Mouse (Mus musculus) heart, postnatal 36 days (tissue): ENCODE measurements around the gene Plpp1. TPM values are rescaled to one million over a fixed set of nuclear protein-coding genes. Genes with fewer than 3 reads are reported as not detected.

Experiments
- DNase-seq, 2 experiments: peaks; one replicate each; pipeline ENCODE4 v3.0.0; 2021 to 2022
- intact Hi-C: fragments of 180-260 bp; cut with DNase I; formaldehyde crosslinking; loops from one replicate; pipeline ENCODE4 v1.15.1; 2025
- total RNA-seq, 2 experiments: library from RNA; stranded (reverse); gene quantifications; 2 replicates each; pipeline ENCODE4 v1.2.3; 2021

Plpp1 gene
- total RNA-seq, 2 experiments from 2014 or later: 54.6 to 63.8 TPM

- intact Hi-C loops: no loop called here
- peak in 1 of 2 experiments; percentile 34 for DNase-seq
Observed at GRCm38 (mm10) chr13:112771447-112772208, 29.0 kb upstream of the Plpp1 start.

DNA sequence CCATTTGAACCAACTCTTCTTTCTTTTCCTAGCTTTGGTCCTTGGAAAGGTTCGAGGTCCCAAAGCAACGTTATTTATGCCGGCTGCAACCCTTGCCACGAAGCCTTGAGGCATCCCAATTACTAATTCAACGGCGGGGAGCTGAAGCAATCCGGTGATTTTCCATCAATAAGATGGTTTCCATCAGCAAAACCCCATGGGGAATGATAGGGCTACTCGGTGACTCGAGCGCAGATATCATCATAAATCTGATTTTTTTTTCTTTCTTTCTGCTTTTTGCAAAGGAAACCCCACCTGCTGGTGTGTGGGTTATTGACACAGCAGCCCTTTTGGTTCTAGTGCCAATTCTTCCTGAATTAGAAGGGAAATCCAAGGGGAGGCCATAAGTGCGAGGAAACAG lies 28.3 kb upstream of the Plpp1 start:
- DNase-seq: no peak
- intact Hi-C loops: no loop called here

GRCm38 (mm10) chr13:112772861-112773260 lies 27.7 kb upstream of the Plpp1 start:
- intact Hi-C loops: no loop called here
- DNase-seq: no peak

DNA sequence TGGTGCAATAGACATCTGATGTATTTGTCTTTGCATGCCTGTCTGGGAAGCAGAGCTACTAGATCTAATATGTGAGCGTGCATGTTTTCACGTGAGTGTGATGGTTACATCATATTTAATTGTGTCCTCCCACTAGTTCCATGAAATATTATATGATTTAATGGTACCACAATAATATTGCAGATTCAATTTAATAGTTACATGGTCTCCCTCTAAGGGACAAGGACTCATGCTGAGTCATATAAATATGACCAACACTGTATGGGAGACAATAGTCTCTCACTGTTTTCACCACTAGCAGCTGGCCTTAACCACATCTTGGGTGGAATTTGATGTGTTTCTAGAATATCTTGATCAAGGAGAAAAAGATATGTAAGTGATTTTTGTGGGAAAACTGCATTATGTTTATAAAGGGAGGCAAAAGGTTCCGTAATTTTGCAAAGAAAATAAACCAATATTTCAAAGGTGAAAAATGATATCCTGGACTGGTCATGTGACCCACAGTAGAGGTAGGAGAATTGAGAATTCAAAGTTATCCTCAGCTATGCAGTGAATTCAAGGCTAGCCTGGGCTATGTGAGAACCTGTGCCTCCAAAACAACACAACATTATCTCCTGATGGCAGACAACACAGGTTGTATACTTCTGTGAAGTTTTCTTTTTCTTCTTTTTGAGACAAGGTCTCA lies 26.5 kb upstream of the Plpp1 start:
- no peak for DNase-seq
- intact Hi-C loops: no loop called here

DNA sequence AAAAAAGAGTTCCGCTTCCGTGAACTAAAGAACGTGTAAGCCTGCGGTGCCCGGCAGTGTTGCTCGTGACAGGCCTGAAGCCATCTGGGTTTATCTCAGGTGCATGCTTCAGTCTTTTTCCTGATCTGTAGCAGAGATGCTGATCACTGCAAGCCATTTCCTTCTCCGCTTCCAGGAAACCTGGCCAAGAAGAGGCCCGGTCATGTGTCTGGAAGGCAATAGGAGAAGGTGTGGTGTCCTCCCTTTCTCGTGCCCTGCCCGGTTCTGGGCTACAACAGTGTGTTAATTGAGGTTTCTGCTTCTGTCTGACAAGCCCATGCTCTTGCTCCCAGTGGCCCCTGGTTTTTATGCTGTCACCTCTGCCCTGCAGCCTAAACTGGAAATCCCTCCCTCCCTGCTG lies 24.7 kb upstream of the Plpp1 start:
- DNase-seq: no peak
- intact Hi-C loops: no loop called here

DNA sequence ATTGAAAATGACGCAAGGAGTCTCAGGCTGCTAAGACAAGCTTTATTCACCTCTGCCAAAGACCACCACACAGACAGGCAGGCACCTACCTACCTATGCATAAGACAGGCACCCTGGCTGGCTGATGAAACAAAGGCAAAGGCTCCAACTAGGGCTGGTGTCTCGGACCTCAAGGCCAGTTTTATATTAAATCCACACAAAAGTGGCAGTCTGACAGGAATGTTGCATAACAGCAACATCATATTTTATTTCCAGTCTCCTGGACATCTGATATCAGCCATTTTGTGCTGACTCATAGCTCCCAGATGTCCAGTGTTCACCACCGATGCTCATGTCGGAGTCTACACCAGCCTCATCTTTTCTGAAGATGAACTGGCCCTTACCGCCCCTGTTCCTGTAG lies 22.2 kb upstream of the Plpp1 start:
- no peak for DNase-seq
- intact Hi-C loops: no loop called here

- no peak for DNase-seq
- intact Hi-C loops: no loop called here
Observed at GRCm38 (mm10) chr13:112785305-112785704, 15.3 kb upstream of the Plpp1 start.

GRCm38 (mm10) chr13:112786142-112786541 lies 14.4 kb upstream of the Plpp1 start:
- intact Hi-C loops: no loop called here
- no peak for DNase-seq

GRCm38 (mm10) chr13:112786942-112787533 lies 13.6 kb upstream of the Plpp1 start:
- intact Hi-C loops: no loop called here
- no peak for DNase-seq

- DNase-seq: no peak
- intact Hi-C loops: no loop called here
Observed at GRCm38 (mm10) chr13:112790774-112791173, 9.8 kb upstream of the Plpp1 start.

DNA sequence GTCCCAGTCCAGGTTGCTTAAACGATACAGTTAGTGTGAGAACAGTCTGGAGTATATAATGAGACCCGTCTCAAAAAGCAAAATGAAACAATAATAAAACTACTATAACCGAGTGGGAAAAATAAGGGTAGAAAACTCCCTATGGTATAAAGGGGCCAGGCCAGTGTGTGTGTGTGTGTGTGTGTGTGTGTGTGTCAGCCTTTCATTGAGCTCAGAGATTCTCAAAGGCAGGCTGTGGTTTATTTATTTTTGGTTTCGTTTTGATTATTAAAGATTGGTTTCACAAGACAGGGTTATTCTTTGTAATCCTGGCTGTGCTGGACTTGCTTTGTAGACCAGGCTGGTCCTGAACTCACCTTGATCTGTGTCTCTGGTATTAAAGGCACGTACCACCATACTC lies 8.7 kb upstream of the Plpp1 start:
- no peak for DNase-seq
- intact Hi-C loops: no loop called here

GRCm38 (mm10) chr13:112798243-112798952 lies 2.2 kb upstream of the Plpp1 start:
- no peak for DNase-seq
- intact Hi-C loops: no loop called here

- intact Hi-C loops: no loop called here
Observed at GRCm38 (mm10) chr13:112798953-112799305, 1.7 kb upstream of the Plpp1 start.

GRCm38 (mm10) chr13:112799721-112800241 lies 811 bp upstream of the Plpp1 start:
- intact Hi-C loops: loop anchor here (2.0 to 5.0 kb wide), 3 partner anchors 33 to 128 kb away; partner anchors contain the start of genes Dhx29 and Mtrex
- no peak for DNase-seq

More at GRCm38 (mm10) chr13:112798953-112799305, 1.7 kb upstream of the Plpp1 start:
- no peak for DNase-seq

DNA sequence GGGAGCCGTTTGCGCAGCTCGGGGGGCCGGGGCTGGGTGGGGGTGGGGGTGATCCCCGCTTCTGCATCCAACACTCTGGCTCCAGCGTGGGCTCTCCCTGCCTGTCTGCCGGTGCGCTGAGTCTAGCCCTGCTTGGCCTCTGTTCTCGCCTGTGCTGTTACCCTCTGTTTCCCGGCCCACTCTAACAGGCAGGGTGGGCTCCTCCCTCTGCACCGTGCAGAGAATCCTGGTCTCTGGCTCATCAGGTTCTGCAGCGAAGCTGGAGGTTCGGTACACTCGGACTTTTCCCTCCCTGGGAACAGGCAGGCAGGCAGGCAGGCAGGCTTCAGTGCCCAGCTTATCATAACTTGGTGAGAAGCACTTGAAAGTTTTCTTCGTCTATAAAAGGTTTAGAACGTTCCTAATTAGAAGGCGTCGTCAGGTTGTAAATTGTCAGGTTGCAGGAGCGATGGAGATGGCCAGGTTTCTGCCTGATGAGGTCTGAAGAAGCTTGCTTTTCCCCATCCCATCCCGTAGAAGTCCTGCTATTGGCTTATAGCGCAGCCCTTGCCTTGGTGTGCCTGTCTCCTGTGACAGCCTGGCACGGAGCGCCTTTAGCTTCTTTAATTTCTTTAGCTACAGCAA lies 901 bp downstream of the Plpp1 start:
- intact Hi-C loops: loop anchor here (1.0 to 5.0 kb wide), 4 partner anchors 35 to 127 kb away; partner anchors contain the start of genes Dhx29 and Mtrex
- DNase-seq: peak; percentile 37 to 40

- DNase-seq: no peak
- intact Hi-C loops: loop anchor here (5.0 kb wide), 1 partner anchor 124 kb away; the partner anchor contains the start of genes Dhx29 and Mtrex
Observed at GRCm38 (mm10) chr13:112803106-112803505, 2.5 kb downstream of the Plpp1 start.

- no peak for DNase-seq
- intact Hi-C loops: loop anchor here (5.0 kb wide), 1 partner anchor 124 kb away; the partner anchor contains the start of genes Dhx29 and Mtrex
Observed at GRCm38 (mm10) chr13:112803661-112804060, 3.1 kb downstream of the Plpp1 start.

- DNase-seq: no peak
- intact Hi-C loops: no loop called here
Observed at GRCm38 (mm10) chr13:112805529-112805928, 4.9 kb downstream of the Plpp1 start.

DNA sequence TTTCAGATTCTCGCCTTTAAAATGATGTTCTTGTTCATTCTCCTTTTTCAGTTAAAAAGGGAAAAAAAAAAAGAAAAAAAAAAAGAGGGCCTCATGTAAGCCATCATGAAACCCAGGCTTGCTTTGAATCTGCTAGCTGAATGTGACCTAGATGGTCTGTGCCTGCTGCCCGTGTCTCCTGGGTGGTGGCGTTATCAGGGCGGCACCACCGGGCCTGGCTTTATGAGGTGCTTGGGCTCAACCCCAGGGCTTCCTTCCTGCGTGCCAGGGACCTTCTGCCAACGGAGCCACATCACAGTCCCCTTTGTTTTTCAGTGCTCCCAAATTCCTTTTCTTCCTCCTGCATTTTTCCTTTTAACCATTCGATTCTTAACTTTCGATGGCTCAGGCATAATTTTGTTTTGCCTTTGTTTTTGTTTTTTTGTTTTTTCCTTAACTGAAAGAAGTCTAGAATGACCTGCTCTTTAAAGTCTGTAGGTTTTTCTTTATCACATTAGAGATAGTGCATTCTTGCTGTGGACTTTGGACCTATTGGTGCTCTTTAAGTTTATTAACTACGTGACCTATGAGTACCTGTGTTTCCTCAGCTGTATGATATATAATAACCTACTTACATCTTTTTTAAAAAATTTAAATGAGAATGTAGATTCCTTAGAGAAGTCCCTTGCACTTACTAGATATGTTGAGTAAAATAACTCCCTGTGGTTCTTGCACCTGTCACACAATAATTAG lies 7.5 kb downstream of the Plpp1 start:
- DNase-seq: no peak
- intact Hi-C loops: no loop called here
